ENCODE assay signal across 13 mouse cellular contexts in the genomic region with DNA sequence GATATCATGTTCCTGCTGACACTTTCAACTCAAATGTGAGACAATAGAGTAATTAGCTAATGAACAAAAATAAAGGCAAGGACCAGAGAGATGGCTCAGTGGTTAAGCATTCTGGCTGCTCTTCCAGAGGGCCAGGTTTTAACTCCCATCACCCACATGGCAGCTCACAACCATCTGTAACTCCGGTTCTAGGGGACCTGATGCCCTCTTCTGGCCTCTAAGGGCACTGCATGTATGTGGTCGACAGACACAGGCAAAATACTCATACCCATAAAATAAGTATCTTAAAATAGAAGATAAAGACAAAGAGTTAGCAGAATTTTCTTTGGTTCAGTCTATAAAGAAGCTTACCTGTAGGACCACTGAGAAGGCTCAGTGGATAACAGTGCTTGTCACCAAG.
DNase-seq lines count a peak whose midpoint lies in the region; ATAC-seq and TF ChIP-seq lines count a peak whose summit lies in the region.
"Had no signal": no experiment of that assay in that cellular context is flagged by ENCODE, and none has a peak within 500 bp of the region (broad histone marks: within the 10 kb centered on the region; RNA-seq: fewer than 3 reads in every experiment).

No protein-coding gene starts in this region.

- no peaks in the 10 kb centered on the region for H3K27me3 ChIP-seq in kidney, postnatal 0 days (ENCODE audit: insufficient read depth, low read length)
- H3K27me3 ChIP-seq: heart, embryonic 13.5 days; lung, embryonic 15.5 days had no signal

- no peaks in the 10 kb centered on the region; the same call in 1 of the 2 replicates for H3K9me3 ChIP-seq in kidney, postnatal 0 days (replicated peaks; ENCODE audit: low read length)
- H3K9me3 ChIP-seq: heart, embryonic 13.5 days; limb, embryonic 10.5 days; lung, embryonic 15.5 days had no signal

- H3K4me3 ChIP-seq in kidney, postnatal 0 days (replicated peaks; ENCODE audit: low read depth, low read length) = no peak overlapping the region
- H3K4me3 ChIP-seq: heart, embryonic 13.5 days; limb, embryonic 10.5 days; lung, embryonic 15.5 days had no signal

- TF ChIP-seq CTCF in kidney, postnatal 0 days (IDR thresholded peaks at IDR 0.05; ENCODE audit: low read depth) = peak; percentile 49

- H3K9ac ChIP-seq in kidney, postnatal 0 days (ENCODE audit: low read depth, low read length) = no peak overlapping the region
- H3K9ac ChIP-seq: heart, embryonic 13.5 days; lung, embryonic 15.5 days had no signal

- H3K4me2 ChIP-seq in kidney, postnatal 0 days (ENCODE audit: low read length) = no peak overlapping the region
- H3K4me2 ChIP-seq: heart, embryonic 13.5 days; lung, embryonic 15.5 days; midbrain, embryonic 11.5 days had no signal

- H3K27ac ChIP-seq in kidney, postnatal 0 days = no peak overlapping the region
- H3K27ac ChIP-seq: heart, embryonic 13.5 days; limb, embryonic 10.5 days; lung, embryonic 15.5 days had no signal

- no peaks in the 10 kb centered on the region for H3K36me3 ChIP-seq in kidney, postnatal 0 days (ENCODE audit: insufficient read depth, low read length)
- H3K36me3 ChIP-seq: heart, embryonic 13.5 days; limb, embryonic 10.5 days; lung, embryonic 15.5 days had no signal

- H3K4me1 ChIP-seq in kidney, postnatal 0 days (replicated peaks; ENCODE audit: insufficient read depth, low read length) = no peaks in the 10 kb centered on the region
- H3K4me1 ChIP-seq: heart, embryonic 13.5 days; lung, embryonic 15.5 days had no signal

- DNase-seq in kidney, postnatal 0 days (ENCODE audit: low spot score) = no peak
- no peak for DNase-seq in kidney, adult 18-20 months
- DNase-seq in thymus, postnatal 25 days = peak; percentile 9
- DNase-seq in thymus, postnatal 10 days (ENCODE audit: low spot score in 2 of 2) = no peak
- DNase-seq in R1 (ENCODE audit: low read depth, low spot score) = peak; percentile 58
- DNase-seq in cerebellum, postnatal 10 days = no peak
- DNase-seq: cerebellum, adult 2 months; thymus, adult 18-20 months had no signal

- ATAC-seq in kidney, postnatal 0 days (replicated peaks; ENCODE audit: low FRiP score, low read depth) = no peak
- no peak for ATAC-seq in erythroblast, adult 5-6 weeks (replicated peaks; ENCODE audit: low FRiP score, poor library complexity, severe bottlenecking)

- 61% methylated on average over 2 of the region's 2 CpGs for WGBS in kidney, postnatal 0 days

Comparison
In these comparisons a context has a peak if more than half of its experiments do, and no peak if none do; other contexts are left out.
1. DNase-seq: peak in thymus, postnatal 25 days (single experiment) and R1 (single experiment); none in kidney, postnatal 0 days (single experiment), kidney, adult 18-20 months (single experiment), thymus, postnatal 10 days (0 of 2) and cerebellum, postnatal 10 days (0 of 2).